Mouse (Mus musculus) cerebellum, adult 11-12 months (tissue): Measurements from ENCODE around the gene Faah.

Source experiments
- DNase-seq: peaks from one replicate; pipeline ENCODE4 v3.0.0; 2022

Gene Faah

DNA sequence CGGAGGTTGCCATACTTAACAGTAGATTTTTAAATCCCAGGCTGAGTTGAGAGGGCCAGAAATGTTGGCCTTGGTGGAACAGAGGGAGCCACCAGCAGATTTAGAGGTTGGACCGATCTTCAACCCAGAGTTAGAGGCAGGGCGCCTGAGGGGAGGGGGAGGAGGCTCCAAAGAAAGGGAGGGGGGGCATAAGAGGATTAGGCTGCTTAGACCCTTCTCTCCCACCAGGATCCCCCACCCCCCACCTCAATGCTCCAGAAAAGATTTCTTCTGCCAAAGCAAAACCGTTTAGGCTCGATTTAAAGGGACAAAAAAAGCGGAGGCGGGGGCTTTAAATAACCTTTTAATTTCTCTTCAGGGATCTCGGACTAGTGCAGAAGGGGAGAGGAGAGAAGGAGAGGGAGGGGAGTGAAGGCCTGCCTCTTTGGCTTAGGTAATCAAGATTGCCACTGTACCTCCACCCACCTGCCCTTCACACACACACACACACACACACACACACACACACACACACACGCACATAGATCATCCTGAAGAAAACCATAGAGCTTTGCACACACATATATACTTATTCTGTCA lies 76.4 kb downstream of the Faah start:
- DNase-seq, result no peak

DNA sequence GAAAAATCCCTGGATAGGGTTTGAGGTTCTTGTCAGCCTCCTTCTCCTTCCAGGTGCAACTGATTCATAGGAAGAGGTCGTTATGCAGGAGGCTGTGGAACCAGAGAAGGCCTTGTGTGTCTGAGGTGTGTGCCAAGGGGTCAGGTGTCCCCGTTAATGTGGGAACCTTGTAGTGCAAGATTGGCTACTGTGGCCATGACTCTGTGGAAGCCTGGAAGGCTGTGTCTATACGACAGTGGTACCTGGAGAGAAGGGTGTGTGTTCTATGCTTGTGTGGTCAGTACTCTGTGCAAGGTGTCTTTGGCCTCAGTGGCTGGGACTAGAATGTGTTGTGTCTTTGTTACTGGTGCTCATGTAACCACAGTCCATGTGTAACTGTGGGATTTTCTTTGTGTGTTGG lies 77.0 kb downstream of the Faah start:
- no peak for DNase-seq

DNA sequence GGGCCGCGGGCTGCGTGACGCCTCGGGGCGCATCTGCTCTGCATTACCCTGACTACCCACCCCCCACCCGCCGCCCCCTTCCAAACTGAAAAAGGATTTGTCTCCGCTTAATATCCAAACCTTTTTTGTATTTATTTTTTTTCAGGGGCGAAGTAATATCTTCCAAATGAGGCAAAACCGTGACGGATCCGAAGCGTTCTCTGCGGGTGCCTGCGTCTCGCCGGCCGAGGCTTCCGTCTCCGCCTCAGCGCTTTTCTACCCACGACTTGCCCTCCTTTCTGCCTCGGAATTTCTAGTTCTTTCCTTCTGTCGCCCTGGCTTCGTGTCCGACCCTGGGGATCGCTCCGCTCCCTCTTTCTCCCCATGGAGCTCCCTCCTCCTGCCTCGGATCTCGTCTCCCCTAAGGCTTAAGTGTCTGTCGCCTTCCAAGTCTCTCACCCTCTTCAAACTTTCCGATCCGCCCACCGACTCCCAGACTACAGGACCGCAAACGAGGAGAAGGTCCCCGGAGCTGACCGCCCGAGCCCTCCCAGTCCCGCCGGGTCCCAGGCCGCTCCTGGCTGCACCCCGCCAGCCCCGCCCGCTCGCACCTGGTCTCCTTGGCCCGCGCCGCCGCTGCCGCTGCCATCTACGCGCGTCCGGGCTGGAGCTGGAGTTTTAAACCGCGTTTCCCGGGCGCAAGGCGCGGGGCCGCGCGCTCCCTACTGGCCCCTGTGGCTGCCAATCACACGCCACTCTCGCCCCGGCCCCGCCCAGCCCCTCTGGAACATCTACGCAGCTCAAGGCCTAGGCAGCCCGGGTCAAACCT lies 78.2 kb downstream of the Faah start, which contains the start of gene Dmbx1:
Gene Dmbx1 (minus strand): TSS at position 632 of the 808 bp plus-strand sequence.
- DNase-seq, result no peak

DNA sequence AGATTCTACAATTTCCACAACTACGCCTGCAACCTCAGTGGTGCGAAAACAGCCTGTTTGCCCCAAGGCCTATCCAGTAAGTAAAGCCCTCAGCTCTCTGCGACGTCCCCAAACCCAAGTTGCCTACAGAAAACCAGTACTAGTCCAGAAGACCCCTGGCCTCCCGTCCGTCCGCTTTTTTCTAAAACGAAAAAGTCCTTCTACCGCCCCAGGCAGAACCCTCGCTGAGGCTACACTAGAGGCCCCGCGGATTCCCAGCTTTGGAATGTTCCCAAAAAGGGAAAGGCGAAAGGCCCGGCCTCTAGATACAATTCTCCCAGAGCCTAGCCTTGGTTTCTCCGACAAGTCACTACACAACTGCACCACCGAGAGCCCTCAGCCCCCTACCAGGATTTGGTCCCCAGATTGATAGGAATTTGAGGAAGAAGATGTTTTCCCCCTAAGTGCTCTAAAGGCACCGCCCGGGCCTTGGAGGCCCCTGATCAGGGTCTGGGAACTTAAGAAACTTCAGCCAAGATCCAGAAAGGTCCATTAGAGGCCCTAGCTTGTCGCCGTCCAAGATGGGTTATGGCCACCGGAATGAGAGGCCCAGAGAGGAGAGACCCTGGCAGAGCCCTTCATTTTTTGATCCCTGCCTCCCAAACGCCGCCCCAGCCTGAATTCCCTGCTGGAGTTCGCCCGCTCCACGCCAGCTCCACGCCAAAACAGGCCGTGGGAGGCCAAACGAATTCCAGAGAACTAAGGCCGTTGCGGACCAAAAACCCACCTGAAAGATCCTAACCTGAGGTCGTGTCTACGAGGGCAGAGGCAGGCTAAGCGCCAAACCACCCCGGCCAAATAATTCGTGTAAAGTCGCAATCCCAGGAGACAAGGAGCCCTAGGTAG lies 79.2 kb downstream of the Faah start:
- DNase-seq, result no peak

DNA sequence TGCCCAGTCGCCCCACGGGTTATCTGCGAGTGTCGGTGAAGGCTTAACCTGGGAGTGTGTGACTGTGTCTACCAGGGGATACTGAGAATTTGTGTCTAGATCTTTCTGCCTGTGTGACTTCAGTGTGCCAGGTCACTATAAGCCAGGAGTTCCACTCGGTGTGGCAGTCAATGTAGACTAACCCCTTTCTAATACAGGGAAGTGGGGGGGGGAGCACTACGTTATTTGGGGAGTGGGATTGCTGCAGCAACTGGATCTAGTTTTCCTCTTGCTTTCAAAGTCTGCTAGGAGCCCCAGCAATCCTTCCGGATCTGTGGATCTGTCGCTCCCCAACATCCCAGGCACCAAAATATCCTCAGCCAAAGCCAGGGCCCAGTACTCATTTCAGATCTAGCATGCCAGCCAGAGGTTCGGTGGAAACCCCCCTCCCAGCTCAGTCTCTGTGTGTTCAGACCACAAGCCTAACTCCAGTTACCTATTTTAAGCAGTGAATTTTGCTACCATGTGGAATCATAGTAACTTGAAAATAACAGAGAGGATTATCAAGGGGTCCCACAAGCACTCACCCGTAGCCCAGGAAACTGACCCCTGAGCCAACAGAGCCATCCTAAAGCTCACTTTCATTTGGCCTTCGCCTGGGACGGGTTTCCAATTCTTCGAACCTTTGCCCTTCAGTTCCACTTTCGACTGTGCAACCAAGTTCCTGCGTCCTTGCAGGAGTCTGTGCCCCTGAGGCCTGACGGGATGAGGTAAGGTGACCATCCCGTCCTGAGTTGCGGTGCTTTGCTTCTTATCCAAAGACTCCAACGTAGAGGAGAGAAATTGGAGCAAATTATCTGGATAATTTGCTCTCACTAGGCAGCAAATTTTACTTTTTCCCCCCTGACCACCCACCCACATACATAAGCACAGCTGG lies 80.4 kb downstream of the Faah start:
- no peak for DNase-seq

DNA sequence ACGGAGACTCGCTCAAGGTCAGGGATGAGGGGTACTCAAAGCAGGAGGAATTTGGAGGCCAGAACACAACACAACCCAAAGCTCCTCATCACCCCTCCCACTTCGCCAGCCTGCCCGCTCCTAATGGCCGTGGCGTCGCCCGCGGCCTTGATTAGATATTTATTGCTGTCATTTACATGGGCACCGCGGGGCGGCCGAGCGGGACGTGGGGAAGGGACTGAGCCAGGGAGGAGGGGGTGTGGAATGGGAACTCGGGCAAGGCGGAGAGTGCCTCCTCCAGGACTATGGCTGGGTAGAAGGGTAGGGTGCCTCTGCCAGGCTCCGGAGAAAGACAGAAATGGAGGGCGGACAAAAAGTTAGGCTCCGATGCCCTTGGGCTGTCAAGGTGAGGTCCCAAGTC lies 81.1 kb downstream of the Faah start:
- DNase-seq, result no peak

DNA sequence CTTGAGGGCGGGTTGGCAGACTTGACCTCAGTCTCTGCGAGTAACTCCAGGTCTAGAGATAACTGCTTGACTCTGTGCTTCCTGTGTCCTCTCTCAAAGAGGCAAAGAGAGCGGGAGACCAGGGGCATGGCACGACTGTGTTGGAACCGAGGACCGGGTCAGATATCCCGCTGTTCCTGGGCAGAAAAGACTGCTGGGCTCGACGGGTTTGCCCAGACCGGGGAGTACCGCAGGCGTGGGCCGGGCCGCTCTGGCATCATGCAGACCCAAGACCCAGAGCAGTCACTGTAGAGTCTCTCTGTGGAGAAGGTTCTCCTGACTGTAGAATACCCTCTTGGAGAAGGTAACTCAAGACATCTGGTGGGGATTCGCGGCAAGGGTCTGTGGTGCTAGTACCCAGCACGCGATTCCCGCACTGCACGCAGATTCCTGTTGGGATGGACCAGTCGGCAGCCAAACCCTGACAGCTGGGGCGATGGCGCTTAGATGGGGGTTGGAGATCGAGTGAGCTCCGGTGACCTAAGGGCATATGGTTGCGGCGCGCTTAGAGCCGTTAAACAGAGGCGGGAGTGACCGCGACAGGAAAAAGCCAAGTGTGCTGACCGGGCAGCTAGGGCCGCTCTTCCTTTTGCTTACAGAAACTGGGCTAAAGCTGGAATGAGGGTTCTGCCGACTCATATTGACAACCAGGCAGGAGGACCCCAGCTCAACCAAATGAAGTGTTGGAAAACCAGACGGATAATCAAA lies 81.7 kb downstream of the Faah start:
- no peak for DNase-seq

DNA sequence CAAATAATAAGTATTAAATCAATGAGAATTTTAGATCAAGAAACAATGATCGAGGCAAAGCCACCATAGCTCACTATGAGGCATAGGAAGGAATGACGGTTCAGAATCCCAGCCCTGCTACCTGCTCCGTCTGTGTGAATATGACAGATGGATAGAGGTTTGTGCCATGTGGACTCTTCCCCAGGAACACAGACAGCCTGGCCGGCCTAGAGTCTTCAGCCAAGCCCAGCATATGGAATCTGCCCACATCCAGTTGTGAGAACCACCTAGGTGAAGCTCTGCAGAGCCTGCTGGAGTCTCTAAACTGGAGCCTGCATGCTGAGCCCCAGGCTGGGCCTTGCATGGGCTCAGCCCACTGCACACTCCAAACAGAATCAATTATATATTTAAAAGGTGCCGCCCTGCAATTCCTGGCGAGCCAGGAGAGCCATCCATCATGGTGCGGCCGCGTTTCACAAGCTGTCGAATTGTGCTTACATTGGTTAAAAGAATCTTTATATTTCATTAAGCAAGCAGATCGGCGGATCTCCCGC lies 86.1 kb downstream of the Faah start:
- no peak for DNase-seq

DNA sequence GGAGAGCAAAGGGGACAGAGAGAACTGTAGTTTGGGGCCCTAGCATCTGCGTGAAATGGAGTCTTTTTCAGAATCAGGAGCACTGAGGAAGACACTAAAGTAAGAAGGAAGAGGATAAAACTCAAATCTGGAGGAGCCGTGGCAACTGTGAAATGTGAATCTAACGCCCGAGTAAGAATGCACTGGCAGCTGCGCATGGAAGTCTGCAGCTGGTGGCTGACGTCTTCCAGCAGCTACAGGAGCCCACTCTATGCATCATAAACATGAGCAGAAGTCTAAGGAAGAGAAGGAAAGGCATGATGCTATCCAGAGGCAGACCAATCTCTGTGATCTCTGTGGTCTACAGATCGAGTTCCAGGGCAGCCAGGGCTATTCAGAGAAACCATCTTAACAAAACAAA lies 90.1 kb downstream of the Faah start:
- DNase-seq, result no peak

DNA sequence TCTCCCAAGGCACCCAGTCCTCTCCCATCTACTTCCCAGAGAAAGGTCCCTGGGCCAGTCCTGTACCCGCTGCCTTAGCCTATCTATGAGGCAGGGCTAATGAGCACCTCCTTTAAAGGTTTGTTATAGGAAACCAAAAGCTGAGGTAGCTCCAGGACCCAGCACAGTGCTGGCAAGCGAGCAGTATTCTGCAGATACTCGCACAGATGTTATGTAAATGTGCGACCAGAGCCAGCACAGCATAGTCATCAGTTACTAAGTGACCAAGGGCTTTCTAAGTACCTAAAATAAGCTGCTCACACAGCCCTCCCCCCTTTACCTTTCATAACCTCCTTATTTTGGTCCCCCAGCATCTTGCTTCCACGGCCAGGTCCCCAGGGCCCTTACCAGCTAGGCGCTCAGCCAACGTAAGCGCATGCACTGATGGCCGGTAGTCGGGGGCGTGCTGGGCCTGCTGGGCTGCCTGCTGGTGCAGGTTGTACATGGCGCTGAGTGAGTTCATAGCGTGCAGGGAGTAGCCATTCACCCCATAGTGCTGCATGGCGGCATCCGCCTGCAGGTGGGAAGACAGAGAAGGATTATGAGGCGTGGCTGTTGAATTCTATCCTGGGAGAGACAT lies 94.4 kb downstream of the Faah start:
- DNase-seq, result no peak

DNA sequence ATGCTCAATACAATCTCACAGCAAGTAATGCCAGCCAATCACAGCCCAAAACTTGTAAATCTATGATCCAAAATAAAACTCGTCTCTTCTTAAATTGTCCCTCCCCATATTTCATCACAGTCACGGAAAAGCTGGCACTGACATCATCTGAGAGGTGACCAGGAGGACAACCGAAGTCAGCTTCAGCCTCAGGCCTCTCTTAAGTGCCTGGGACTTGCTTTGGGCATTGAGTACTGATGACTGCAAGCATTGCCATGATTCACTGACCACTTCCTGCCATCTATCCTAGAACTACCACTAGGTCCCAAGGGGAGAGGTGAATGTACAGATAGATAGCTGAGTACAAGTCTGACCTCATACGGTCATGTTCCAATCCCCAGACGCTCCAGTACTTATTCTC lies 95.0 kb downstream of the Faah start:
- DNase-seq, result no peak

DNA sequence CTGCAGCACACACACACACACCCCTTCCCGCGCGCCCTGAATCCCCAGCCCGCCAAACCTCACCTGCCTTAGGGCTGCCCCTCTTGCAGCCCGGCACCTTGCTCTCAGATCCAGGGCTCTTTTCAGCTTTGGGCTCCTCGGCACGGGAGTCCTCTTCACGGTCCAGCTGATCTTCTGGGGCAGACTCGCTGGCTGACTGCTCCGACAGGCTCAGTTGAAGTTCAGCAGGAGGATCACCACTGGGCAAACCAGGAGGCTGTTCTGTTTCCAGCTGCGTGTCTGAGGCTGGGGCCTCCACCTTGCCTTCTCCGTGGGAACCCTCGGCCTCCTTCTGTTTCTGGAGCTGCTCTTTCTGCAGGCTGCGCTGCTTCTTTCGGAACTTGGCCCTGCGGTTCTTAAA lies 97.8 kb downstream of the Faah start:
- no peak for DNase-seq
